Mouse (Mus musculus) bone marrow macrophage, adult 2 months (primary cell): ENCODE data around the gene Rfng.

Source experiments
- CTCF ChIP-seq: IDR thresholded peaks from 2 replicates; pipeline ENCODE4 v1.5.1; 2012; ENCODE audit warnings: low read depth, mild to moderate bottlenecking, low read length, moderate library complexity
- POLR2A ChIP-seq: IDR thresholded peaks from 2 replicates; pipeline ENCODE4 v1.6.1; 2012; ENCODE audit warnings: mild to moderate bottlenecking, low read depth, low read length, borderline replicate concordance

GRCm38 (mm10) chr11:120828416-120828815 lies 44.4 kb upstream of the Rfng start:
- no peak for TF ChIP-seq POLR2A
- no peak for TF ChIP-seq CTCF
